Mouse (Mus musculus): ENCODE data around the gene Slc36a4.

Gene Slc36a4

GRCm38 (mm10) chr9:15722506-15722905 is 13.0 kb downstream of the Slc36a4 start:
- no peak for DNase-seq (ENCODE audit: low spot score)

- DNase-seq (ENCODE audit: low spot score): no peak
These were observed 17.6 kb downstream of the Slc36a4 start for GRCm38 (mm10) chr9:15727168-15727567.

DNA sequence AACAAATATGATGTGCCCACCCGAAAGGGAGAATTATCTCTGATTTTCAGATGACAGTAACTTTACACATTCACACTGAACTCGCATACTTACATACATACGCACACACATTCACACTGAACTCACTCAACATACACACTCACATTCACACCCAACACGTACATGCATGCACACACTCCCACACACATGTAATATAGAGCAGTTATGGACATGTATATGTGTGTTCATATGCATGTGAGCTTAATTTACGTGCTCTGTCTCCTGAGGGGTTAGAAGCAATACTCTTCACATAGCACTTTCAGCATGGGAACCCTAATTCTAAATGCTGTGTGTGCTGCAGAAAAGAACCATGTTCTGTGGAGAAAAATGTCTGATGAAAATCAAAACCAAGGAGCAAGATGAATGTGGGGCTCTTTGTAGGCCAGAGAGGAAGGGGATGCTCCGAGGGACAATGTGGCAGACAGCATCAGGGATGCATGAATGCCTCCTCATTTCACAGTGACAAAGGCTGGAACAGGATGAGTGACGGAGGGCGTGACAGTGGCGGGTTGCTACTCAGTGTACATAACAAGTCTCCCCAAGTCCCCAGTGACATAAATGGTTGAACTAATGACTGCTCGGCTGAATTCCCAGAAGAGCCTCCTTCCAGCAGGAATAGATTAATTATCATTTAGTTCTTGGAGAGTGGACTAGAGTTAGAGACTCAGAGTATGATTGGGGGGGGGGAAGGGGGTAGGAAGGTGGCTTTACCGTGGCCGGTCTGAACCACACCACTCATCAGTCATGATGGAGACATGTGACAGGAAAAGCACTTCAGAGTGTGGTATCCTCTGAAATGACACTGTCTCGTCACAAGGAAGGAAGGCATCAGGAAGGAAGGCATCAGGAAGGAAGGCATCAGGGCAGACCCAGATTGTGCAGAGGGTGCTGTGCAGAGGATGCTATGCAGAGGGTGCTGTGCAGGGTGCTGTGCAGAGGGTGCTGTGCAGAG is 22.5 kb downstream of the Slc36a4 start:
- peak; percentile 68 for DNase-seq (ENCODE audit: low spot score)

- DNase-seq (ENCODE audit: low spot score): no peak
These were observed 24.7 kb downstream of the Slc36a4 start for GRCm38 (mm10) chr9:15734056-15734866.

- no peak for DNase-seq (ENCODE audit: low spot score)
These were observed 25.3 kb downstream of the Slc36a4 start for GRCm38 (mm10) chr9:15734867-15735131.

DNA sequence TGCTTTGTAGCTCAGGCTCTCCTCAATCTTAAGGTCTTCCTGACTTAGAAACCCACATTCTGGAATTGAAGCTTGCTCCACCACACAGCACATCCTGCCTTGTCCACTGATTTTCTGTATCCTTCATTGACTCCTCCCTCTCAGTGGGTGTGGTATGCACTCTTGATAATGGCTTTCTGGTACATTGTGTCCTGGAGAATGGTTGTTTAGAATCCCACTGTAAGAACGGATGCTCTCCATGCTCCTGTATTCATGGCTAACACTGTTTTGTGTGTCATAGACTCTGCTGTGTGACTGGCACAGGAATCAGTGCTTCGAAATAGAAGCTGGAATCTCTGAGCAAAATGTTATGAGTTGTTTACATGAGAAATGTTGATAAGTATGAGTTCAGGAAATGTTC is 28.0 kb downstream of the Slc36a4 start:
- no peak for DNase-seq (ENCODE audit: low spot score)

- DNase-seq (ENCODE audit: low spot score): no peak
These were observed 31.9 kb downstream of the Slc36a4 start for GRCm38 (mm10) chr9:15741428-15741827.

- no peak for DNase-seq (ENCODE audit: low spot score)
These were observed 32.4 kb downstream of the Slc36a4 start for GRCm38 (mm10) chr9:15741931-15742330.

DNA sequence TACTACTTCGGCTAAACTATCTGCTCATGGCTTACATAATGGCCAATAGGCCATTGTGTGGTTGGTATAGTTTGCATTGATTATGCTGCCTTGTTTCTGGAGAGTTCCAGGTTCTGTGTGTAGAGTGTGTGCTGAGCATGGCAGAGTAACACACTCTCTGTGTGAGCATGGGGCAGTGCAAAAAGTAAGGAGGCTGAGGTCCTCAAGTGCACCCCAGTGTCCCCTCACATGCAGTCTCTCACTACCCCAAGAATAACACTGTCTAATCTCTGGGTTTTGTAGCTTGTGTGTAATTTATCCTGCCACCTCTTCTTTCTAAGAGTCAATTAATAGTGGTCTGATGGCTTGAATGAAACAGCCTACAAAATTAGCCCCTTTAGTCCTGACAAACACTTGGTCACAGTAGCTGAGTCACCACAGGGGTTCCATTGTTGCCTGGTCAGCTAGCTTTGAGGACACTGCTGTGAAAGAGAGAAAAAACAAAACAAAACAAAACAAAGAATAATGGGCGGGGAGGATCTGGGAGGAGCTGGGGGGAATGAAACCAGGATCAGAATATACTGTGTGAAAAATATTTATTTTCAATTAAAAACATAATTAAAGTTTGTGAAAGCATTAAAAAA is 36.6 kb downstream of the Slc36a4 start:
- DNase-seq (ENCODE audit: low spot score): peak; percentile 55

DNA sequence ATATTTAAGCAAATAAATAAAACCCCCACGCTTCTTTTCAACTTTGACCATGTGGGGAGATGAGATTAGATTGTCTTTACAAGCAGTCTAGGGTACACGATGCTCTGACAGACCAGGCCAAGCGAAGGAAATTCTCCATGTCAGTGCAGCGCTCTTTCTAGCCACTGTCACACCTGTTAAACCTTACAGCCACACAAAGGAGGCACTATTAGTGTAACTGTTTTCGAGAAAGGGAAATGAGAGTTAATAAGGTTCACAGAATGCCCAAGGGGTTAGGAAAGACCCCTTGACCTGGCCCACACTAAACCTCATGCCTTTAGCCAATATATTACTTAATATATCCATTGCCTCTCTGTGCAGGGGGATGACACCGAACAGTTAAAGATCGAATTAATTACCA is 37.1 kb downstream of the Slc36a4 start:
- peak; percentile 39 for DNase-seq (ENCODE audit: low spot score)

DNA sequence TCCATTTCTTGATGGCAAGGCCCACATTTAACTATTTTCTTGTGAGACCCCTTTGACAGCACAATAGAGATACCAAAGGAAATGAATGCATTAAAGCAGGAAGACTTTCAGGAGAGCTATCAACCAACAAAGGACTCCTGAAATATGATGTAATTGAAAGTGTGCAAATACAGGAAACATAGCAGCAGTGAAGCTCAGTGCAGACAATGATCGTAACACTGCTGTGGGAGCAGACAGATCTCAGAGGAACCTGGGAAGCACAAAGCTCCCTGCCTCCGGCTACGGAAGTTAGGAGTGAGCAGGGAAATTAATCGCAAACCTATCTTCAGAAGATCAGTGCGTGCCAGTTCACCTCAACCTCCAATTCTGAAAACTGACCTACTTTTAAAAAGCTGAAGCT is 38.8 kb downstream of the Slc36a4 start:
- no peak for DNase-seq (ENCODE audit: low spot score)

GRCm38 (mm10) chr9:15759318-15759717 is 49.8 kb downstream of the Slc36a4 start:
- no peak for DNase-seq (ENCODE audit: low spot score)

GRCm38 (mm10) chr9:15766379-15766778 is 56.8 kb downstream of the Slc36a4 start:
- no peak for DNase-seq (ENCODE audit: low spot score)

GRCm38 (mm10) chr9:15766821-15767220 is 57.3 kb downstream of the Slc36a4 start:
- no peak for DNase-seq (ENCODE audit: low spot score)

GRCm38 (mm10) chr9:15772766-15773165 is 63.2 kb downstream of the Slc36a4 start:
- no peak for DNase-seq (ENCODE audit: low spot score)

GRCm38 (mm10) chr9:15773426-15773825 is 63.9 kb downstream of the Slc36a4 start:
- DNase-seq (ENCODE audit: low spot score): no peak

- DNase-seq (ENCODE audit: low spot score): peak; percentile 27
These were observed 65.4 kb downstream of the Slc36a4 start for GRCm38 (mm10) chr9:15774911-15775310.

GRCm38 (mm10) chr9:15781936-15782335 is 72.4 kb downstream of the Slc36a4 start:
- no peak for DNase-seq (ENCODE audit: low spot score)

GRCm38 (mm10) chr9:15786192-15786591 is 76.7 kb downstream of the Slc36a4 start:
- no peak for DNase-seq (ENCODE audit: low spot score)

DNA sequence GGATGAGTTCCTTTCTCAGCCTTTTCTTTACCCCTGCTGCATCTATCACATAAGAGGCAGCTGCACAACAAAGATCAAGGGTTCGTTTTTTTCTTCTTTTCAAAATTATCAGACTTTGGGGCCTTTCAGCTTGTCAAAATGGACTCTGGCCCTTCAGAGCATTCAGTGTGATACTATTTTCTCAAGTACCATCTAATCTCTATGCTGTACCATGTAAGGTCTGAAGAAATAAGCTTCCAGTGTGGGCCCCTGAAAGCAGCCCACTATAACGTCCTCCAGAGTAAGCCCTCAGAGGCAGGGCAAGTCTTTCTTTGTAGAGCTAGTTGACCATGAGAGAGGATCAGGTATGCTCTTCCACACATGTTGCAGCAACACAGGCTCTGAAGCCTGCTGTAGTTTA is 77.1 kb downstream of the Slc36a4 start:
- no peak for DNase-seq (ENCODE audit: low spot score)

- DNase-seq (ENCODE audit: low spot score): no peak
These were observed 82.5 kb downstream of the Slc36a4 start for GRCm38 (mm10) chr9:15792076-15792475.
